Mouse (Mus musculus): ENCODE measurements around the gene Haus2. TPM values are rescaled to one million over a fixed set of nuclear protein-coding genes. Genes with fewer than 3 reads are reported as not detected.
"Not testable (repeated sequence)": the region's sequence is repeated elsewhere in the genome, so short reads cannot be mapped to it uniquely, and the experiment has no call there.

Gene Haus2
- 2.8 and 4.3 TPM in 2 replicates for polyA plus RNA-seq (2012; rRNA removed)

GRCm38 (mm10) chr2:120608830-120609723 is at the start of gene Haus2, which contains the start of gene Lrrc57:
Gene Haus2, plus strand, starts transcription at chr2:120609383.
Gene Lrrc57, minus strand, starts transcription at chr2:120609520.
- WGBS, result under 1% methylated on average over 52 of the region's 52 CpGs
- peak; percentile 46 for DNase-seq (ENCODE audit: low read depth, low spot score)

GRCm38 (mm10) chr2:120561524-120561923 is 47.7 kb upstream of the Haus2 start:
- DNase-seq (ENCODE audit: low read depth, low spot score), result no peak
- WGBS, result 81% methylated on average over 1 of the region's 1 CpGs

GRCm38 (mm10) chr2:120562859-120563234 is 46.3 kb upstream of the Haus2 start:
- WGBS, result 9% methylated on average over 9 of the region's 9 CpGs
- DNase-seq (ENCODE audit: low read depth, low spot score), result no peak

- DNase-seq (ENCODE audit: low read depth, low spot score), result no peak
- WGBS, result under 1% methylated on average over 50 of the region's 50 CpGs
Measured at GRCm38 (mm10) chr2:120563235-120563990, 45.8 kb upstream of the Haus2 start, which contains the start of gene Zfp106. Gene Zfp106, minus strand, starts transcription at chr2:120563843.

GRCm38 (mm10) chr2:120564548-120565188 is 44.5 kb upstream of the Haus2 start:
- not testable (repeated sequence) for DNase-seq (ENCODE audit: low read depth, low spot score)
- WGBS, result 91% methylated on average over 4 of the region's 4 CpGs

- no peak for DNase-seq (ENCODE audit: low read depth, low spot score)
- WGBS, result 86% methylated on average over 2 of the region's 2 CpGs
Measured at GRCm38 (mm10) chr2:120565363-120565762, 43.8 kb upstream of the Haus2 start.

- 1% methylated on average over 42 of the region's 42 CpGs for WGBS
- peak; percentile 95 for DNase-seq (ENCODE audit: low read depth, low spot score)
Measured at GRCm38 (mm10) chr2:120566886-120567797, 42.0 kb upstream of the Haus2 start, which contains the start of gene Snap23. Gene Snap23, plus strand, starts transcription at chr2:120567671.

- under 1% methylated on average over 22 of the region's 22 CpGs for WGBS
- no peak for DNase-seq (ENCODE audit: low read depth, low spot score)
Measured at GRCm38 (mm10) chr2:120567798-120568320, 41.3 kb upstream of the Haus2 start.

GRCm38 (mm10) chr2:120571081-120571480 is 38.1 kb upstream of the Haus2 start:
- DNase-seq (ENCODE audit: low read depth, low spot score), result no peak

GRCm38 (mm10) chr2:120572161-120572560 is 37.0 kb upstream of the Haus2 start:
- 94% methylated on average over 3 of the region's 3 CpGs for WGBS
- DNase-seq (ENCODE audit: low read depth, low spot score), result not testable (repeated sequence)

More at GRCm38 (mm10) chr2:120571081-120571480, 38.1 kb upstream of the Haus2 start:
- 83% methylated on average over 3 of the region's 3 CpGs for WGBS

- WGBS, result 72% methylated on average over 3 of the region's 3 CpGs
- no peak for DNase-seq (ENCODE audit: low read depth, low spot score)
Measured at GRCm38 (mm10) chr2:120575121-120575520, 34.1 kb upstream of the Haus2 start.

- DNase-seq (ENCODE audit: low read depth, low spot score), result no peak
- 84% methylated on average over 2 of the region's 2 CpGs for WGBS
Measured at GRCm38 (mm10) chr2:120575978-120576377, 33.2 kb upstream of the Haus2 start.

GRCm38 (mm10) chr2:120577799-120578198 is 31.4 kb upstream of the Haus2 start:
- 26% methylated on average over 4 of the region's 4 CpGs for WGBS
- no peak for DNase-seq (ENCODE audit: low read depth, low spot score)

GRCm38 (mm10) chr2:120578286-120578685 is 30.9 kb upstream of the Haus2 start:
- DNase-seq (ENCODE audit: low read depth, low spot score), result no peak

GRCm38 (mm10) chr2:120589759-120590158 is 19.4 kb upstream of the Haus2 start:
- DNase-seq (ENCODE audit: low read depth, low spot score), result no peak
- WGBS, result 79% methylated on average over 5 of the region's 5 CpGs

More at GRCm38 (mm10) chr2:120578286-120578685, 30.9 kb upstream of the Haus2 start:
- WGBS, result 14% methylated on average over 5 of the region's 5 CpGs

GRCm38 (mm10) chr2:120592227-120592626 is 17.0 kb upstream of the Haus2 start:
- DNase-seq (ENCODE audit: low read depth, low spot score), result no peak

GRCm38 (mm10) chr2:120597734-120598133 is 11.4 kb upstream of the Haus2 start:
- WGBS, result 85% methylated on average over 2 of the region's 2 CpGs
- DNase-seq (ENCODE audit: low read depth, low spot score), result no peak

More at GRCm38 (mm10) chr2:120592227-120592626, 17.0 kb upstream of the Haus2 start:
- 95% methylated on average over 1 of the region's 1 CpGs for WGBS

GRCm38 (mm10) chr2:120599506-120599905 is 9.7 kb upstream of the Haus2 start:
- 88% methylated on average over 4 of the region's 4 CpGs for WGBS
- DNase-seq (ENCODE audit: low read depth, low spot score), result no peak

Measured in large intestine, adult 2 months (tissue).